Mouse (Mus musculus): ENCODE data around the gene Gm12185. TPM values are rescaled to one million over a fixed set of nuclear protein-coding genes. Genes with fewer than 3 reads are reported as not detected.
A peak's percentile ranks its signal among the peaks of the same experiment; 100 is the strongest.
"Not testable (repeated sequence)": the region's sequence is repeated elsewhere in the genome, so short reads cannot be mapped to it uniquely, and the experiment has no call there.

Gm12185 gene
- polyA plus RNA-seq, 1 experiment from 2014 or later: not detected

GRCm38 (mm10) chr11:48982848-48983247, 9.2 kb downstream of the Gm12185 start:
- not testable (repeated sequence) for H3K36me3 ChIP-seq (ENCODE audit: control insufficient read depth, insufficient read depth, low read length); H3K27ac ChIP-seq (ENCODE audit: low read length); H3K27me3 ChIP-seq (ENCODE audit: control insufficient read depth, insufficient read depth, low read depth, low read length); H3K4me3 ChIP-seq (ENCODE audit: low read length); H3K9ac ChIP-seq (ENCODE audit: low read length); H3K9me3 ChIP-seq (ENCODE audit: control insufficient read depth, low read length); H3K4me1 ChIP-seq (replicated peaks; ENCODE audit: control insufficient read depth, insufficient read depth, low read length); H3K4me2 ChIP-seq (ENCODE audit: low read depth, low read length)
- 0 out of 2 replicates have a peak, but pooled peaks have one; percentile 49 for ATAC-seq (ENCODE audit: low read depth)
- WGBS: no CpG with 5 or more reads among the region's 3 CpGs

DNA sequence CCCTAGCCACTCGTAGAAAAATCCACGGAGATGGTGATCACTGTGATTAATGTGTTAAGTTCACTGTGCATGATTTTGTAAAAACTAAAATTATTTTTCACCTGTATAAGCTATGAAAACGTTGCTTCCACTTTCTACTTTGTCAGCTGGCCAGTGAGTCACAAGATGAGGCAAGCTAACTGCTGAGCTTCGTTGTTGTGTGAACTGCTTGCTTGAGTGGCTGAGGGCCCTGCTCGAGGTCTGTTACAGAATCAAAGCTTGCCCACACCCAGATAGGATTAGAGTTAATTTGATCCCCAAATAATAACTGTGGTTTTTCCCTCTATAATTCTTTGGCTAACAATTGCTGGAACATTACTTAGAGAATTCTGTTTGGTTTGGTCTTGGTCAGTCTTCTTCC, 12.0 kb downstream of the Gm12185 start:
- not testable (repeated sequence) for H3K9ac ChIP-seq (ENCODE audit: low read length); ATAC-seq (ENCODE audit: low read depth); H3K4me2 ChIP-seq (ENCODE audit: low read depth, low read length); H3K27me3 ChIP-seq (ENCODE audit: control insufficient read depth, insufficient read depth, low read depth, low read length); H3K36me3 ChIP-seq (ENCODE audit: control insufficient read depth, insufficient read depth, low read length); H3K9me3 ChIP-seq (ENCODE audit: control insufficient read depth, low read length); H3K4me3 ChIP-seq (ENCODE audit: low read length); H3K4me1 ChIP-seq (replicated peaks; ENCODE audit: control insufficient read depth, insufficient read depth, low read length); H3K27ac ChIP-seq (ENCODE audit: low read length)
- WGBS: no CpG with 5 or more reads among the region's 5 CpGs

DNA sequence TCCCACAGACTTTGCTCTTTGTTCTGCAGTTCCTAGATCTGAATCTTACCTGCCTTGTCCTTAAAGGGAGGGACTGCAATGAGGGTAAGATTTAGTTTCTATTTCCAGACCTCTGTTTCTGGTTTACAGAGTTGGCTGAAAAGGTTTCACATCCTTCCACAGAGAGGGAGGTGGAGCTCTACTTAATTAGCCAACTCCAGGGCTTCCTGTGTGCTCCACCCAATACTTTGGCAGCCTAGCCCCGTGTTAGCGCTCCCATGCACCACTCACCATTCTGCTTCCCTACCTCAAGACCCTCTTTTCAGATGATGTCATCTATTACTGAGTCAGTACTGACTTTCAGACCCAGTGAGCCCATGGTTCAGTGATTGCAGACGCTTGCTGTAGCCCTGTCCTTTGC, 12.8 kb downstream of the Gm12185 start, which contains the start of gene 9930111J21Rik1:
Gene 9930111J21Rik1 (minus strand): TSS at position 148 of the 400 bp plus-strand sequence.
- no CpG with 5 or more reads among the region's 3 CpGs for WGBS
- ATAC-seq (ENCODE audit: low read depth): peak; percentile 38; the same call in 1 of the 2 replicates
- not testable (repeated sequence) for H3K4me3 ChIP-seq (ENCODE audit: low read length)

DNA sequence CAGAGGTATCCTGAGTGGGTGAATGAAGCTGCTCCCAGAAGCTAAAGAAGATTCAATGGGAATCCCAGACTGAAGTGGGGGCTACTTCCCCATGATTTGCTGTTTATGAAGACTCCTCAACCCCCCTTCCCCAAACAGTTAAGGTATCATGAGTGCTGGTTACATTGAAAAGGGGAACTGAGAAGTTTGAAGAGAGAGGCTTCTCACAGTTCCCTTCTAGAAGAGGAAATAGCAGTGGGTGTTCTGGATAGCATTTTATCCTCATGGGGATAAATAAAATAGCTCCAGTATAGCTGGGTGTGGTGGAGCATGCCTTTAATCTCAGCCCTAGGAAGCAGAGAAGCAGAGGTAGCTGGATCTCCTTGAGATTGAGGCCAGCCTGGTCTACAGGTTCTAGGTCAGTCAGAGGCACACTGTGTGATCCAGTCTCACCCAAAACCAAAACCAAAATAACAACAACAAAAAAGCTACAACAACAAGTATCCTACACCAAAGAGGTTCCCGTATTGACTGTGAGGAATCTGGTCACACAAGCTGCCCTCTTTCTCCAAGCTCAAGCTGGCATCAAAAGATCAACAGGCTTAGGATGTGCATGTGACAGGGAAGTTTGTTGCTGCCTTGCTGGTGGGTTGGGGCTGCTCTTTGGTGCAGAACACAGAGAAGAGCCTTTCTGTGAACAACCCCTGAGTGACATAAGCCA, 13.6 kb downstream of the Gm12185 start, which contains the start of gene Olfr56:
Gene Olfr56 (plus strand): TSS at position 650 of the 700 bp plus-strand sequence.
- not testable (repeated sequence) for H3K36me3 ChIP-seq (ENCODE audit: control insufficient read depth, insufficient read depth, low read length); H3K27ac ChIP-seq (ENCODE audit: low read length); H3K9ac ChIP-seq (ENCODE audit: low read length); H3K4me3 ChIP-seq (ENCODE audit: low read length); ATAC-seq (ENCODE audit: low read depth); H3K9me3 ChIP-seq (ENCODE audit: control insufficient read depth, low read length); H3K4me2 ChIP-seq (ENCODE audit: low read depth, low read length); H3K27me3 ChIP-seq (ENCODE audit: control insufficient read depth, insufficient read depth, low read depth, low read length); H3K4me1 ChIP-seq (replicated peaks; ENCODE audit: control insufficient read depth, insufficient read depth, low read length)
- WGBS: no CpG with 5 or more reads among the region's 1 CpGs

More for the DNA sequence above, 12.8 kb downstream of the Gm12185 start, which contains the start of gene 9930111J21Rik1:
- not testable (repeated sequence) for H3K4me1 ChIP-seq (replicated peaks; ENCODE audit: control insufficient read depth, insufficient read depth, low read length); H3K27me3 ChIP-seq (ENCODE audit: control insufficient read depth, insufficient read depth, low read depth, low read length); H3K9ac ChIP-seq (ENCODE audit: low read length); H3K4me2 ChIP-seq (ENCODE audit: low read depth, low read length); H3K9me3 ChIP-seq (ENCODE audit: control insufficient read depth, low read length); H3K27ac ChIP-seq (ENCODE audit: low read length); H3K36me3 ChIP-seq (ENCODE audit: control insufficient read depth, insufficient read depth, low read length)

DNA sequence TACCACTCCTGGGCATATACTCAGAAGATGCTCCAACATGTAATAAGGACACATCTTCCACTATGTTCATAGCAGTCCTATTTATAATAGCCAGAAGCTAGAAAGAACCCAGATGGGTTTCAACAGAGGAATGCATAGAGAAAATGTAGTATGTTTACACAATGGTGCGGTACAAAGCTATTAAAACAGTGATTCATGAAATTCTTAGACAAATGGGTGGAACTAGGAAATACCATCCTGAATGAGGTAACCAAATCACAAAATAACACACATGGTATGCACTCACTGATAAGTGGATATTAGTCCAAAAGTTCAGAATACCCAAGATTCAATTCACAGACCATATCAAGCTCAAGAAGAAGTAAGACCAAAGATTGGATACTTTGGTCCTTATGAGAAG, 17.3 kb downstream of the Gm12185 start:
- H3K9me3 ChIP-seq (ENCODE audit: control insufficient read depth, low read length); H3K4me1 ChIP-seq (replicated peaks; ENCODE audit: control insufficient read depth, insufficient read depth, low read length); H3K27me3 ChIP-seq (ENCODE audit: control insufficient read depth, insufficient read depth, low read depth, low read length); H3K9ac ChIP-seq (ENCODE audit: low read length); H3K36me3 ChIP-seq (ENCODE audit: control insufficient read depth, insufficient read depth, low read length); H3K4me2 ChIP-seq (ENCODE audit: low read depth, low read length); H3K4me3 ChIP-seq (ENCODE audit: low read length); ATAC-seq (ENCODE audit: low read depth); H3K27ac ChIP-seq (ENCODE audit: low read length): not testable (repeated sequence)
- no CpG with 5 or more reads among the region's 1 CpGs for WGBS

DNA sequence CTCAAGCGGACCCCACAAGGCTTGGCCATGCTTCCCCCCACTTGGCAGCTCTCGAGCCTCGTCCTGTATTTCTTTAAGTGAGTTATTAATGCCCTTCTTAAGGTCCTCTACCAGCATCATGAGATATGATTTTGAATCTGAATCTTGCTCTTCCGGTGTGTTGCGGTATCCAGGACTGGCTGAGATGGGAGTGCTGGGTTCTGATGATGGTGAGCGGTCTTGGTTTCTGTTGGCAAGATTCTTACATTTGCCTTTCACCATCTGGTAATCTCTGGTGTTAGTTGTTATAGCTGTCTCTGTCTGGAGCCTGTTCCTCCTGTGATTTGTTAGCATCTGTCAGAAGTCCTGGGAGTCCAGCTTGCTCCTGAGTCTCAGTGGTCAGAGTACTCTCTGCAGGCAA, 45.9 kb downstream of the Gm12185 start, which contains the start of gene Psme2b:
Gene Psme2b (minus strand): TSS at position 101 of the 400 bp plus-strand sequence.
- not testable (repeated sequence) for H3K4me1 ChIP-seq (replicated peaks; ENCODE audit: control insufficient read depth, insufficient read depth, low read length); H3K27me3 ChIP-seq (ENCODE audit: control insufficient read depth, insufficient read depth, low read depth, low read length); H3K9me3 ChIP-seq (ENCODE audit: control insufficient read depth, low read length); H3K27ac ChIP-seq (ENCODE audit: low read length); H3K36me3 ChIP-seq (ENCODE audit: control insufficient read depth, insufficient read depth, low read length); H3K4me3 ChIP-seq (ENCODE audit: low read length); H3K9ac ChIP-seq (ENCODE audit: low read length); ATAC-seq (ENCODE audit: low read depth); H3K4me2 ChIP-seq (ENCODE audit: low read depth, low read length)
- 89% methylated on average over 6 of the region's 6 CpGs for WGBS

GRCm38 (mm10) chr11:48939286-48939685, 52.7 kb downstream of the Gm12185 start:
- H3K9me3 ChIP-seq (ENCODE audit: control insufficient read depth, low read length); H3K4me2 ChIP-seq (ENCODE audit: low read depth, low read length); H3K4me1 ChIP-seq (replicated peaks; ENCODE audit: control insufficient read depth, insufficient read depth, low read length); H3K4me3 ChIP-seq (ENCODE audit: low read length); H3K27me3 ChIP-seq (ENCODE audit: control insufficient read depth, insufficient read depth, low read depth, low read length); H3K36me3 ChIP-seq (ENCODE audit: control insufficient read depth, insufficient read depth, low read length); H3K9ac ChIP-seq (ENCODE audit: low read length): not testable (repeated sequence)
- H3K27ac ChIP-seq (ENCODE audit: low read length): peak overlapping the region; percentile 73
- peak; percentile 84 for ATAC-seq (ENCODE audit: low read depth)

- whole genome bisulfite sequencing: no CpG with 5 or more reads among the region's 3 CpGs
- not testable (repeated sequence) for ATAC-seq (ENCODE audit: low read depth)
Measured at GRCm38 (mm10) chr11:48935291-48935690, 56.7 kb downstream of the Gm12185 start.

DNA sequence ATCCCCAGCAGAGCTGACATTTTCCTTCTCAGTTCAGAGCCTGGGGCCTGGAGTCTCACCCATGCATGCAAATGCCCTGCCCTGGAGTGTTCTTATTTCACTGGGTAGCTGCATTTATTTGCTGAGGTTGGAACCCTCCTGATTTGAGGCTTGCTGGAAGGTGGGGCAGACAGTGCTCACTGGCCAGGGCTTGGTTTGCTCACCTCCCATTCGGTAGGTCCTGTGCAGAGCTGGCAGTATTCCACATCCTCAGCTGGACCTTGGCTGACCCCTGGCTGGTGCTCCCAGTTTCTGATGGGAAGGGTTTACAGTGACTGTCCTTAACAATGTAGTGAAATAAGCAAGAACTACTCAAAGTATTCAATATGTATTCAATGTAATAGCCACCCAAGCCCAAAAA, 58.1 kb downstream of the Gm12185 start:
- H3K4me1 ChIP-seq (replicated peaks; ENCODE audit: control insufficient read depth, insufficient read depth, low read length); H3K27ac ChIP-seq (ENCODE audit: low read length); H3K4me2 ChIP-seq (ENCODE audit: low read depth, low read length); H3K4me3 ChIP-seq (ENCODE audit: low read length); H3K9ac ChIP-seq (ENCODE audit: low read length); H3K36me3 ChIP-seq (ENCODE audit: control insufficient read depth, insufficient read depth, low read length); H3K27me3 ChIP-seq (ENCODE audit: control insufficient read depth, insufficient read depth, low read depth, low read length); H3K9me3 ChIP-seq (ENCODE audit: control insufficient read depth, low read length): not testable (repeated sequence)
- 0% methylated on average over 1 of the region's 1 CpGs for WGBS
- ATAC-seq (ENCODE audit: low read depth): peak; percentile 52; the same call in 1 of the 2 replicates

More at GRCm38 (mm10) chr11:48935291-48935690, 56.7 kb downstream of the Gm12185 start:
- not testable (repeated sequence) for H3K4me2 ChIP-seq (ENCODE audit: low read depth, low read length); H3K4me3 ChIP-seq (ENCODE audit: low read length); H3K36me3 ChIP-seq (ENCODE audit: control insufficient read depth, insufficient read depth, low read length); H3K27ac ChIP-seq (ENCODE audit: low read length); H3K4me1 ChIP-seq (replicated peaks; ENCODE audit: control insufficient read depth, insufficient read depth, low read length); H3K27me3 ChIP-seq (ENCODE audit: control insufficient read depth, insufficient read depth, low read depth, low read length); H3K9ac ChIP-seq (ENCODE audit: low read length); H3K9me3 ChIP-seq (ENCODE audit: control insufficient read depth, low read length)
